Mouse (Mus musculus) stomach, embryonic 14.5 days (tissue): ENCODE measurements at regions not wholly inside any gene's neighbourhood (a gene's known extent, or its start where the extent isn't known, plus 50 kb on each side); places are given as distances from the start of the nearest gene placed in this dataset.

Experiments used
- ATAC-seq: fragments of 200-750 bp; cut with Nextera tagmentation; 2 replicates; pipeline ENCODE4 v1.8.0; 2017; ENCODE audit warnings: low read depth, moderate TSS enrichment; ENCODE audit not compliant: insufficient number of reproducible peaks, insufficient read depth, low FRiP score
- H3K27ac ChIP-seq: fragments of 300-500 bp; sonication (generic); 2 replicates; pipeline ENCODE4 v1.5.1; 2014; ENCODE audit warnings: mild to moderate bottlenecking, low read length, moderate library complexity, mixed read lengths
- H3K27me3 ChIP-seq: fragments of 300-500 bp; sonication (generic); 2 replicates; pipeline ENCODE4 v1.6.1; 2014; ENCODE audit warnings: low read length, control low read depth, mixed read lengths; ENCODE audit not compliant: control insufficient read depth, insufficient read depth
- H3K36me3 ChIP-seq: fragments of 300-500 bp; sonication (generic); 2 replicates; pipeline ENCODE4 v1.6.1; 2014; ENCODE audit warnings: mild to moderate bottlenecking, control low read depth, low read length, moderate library complexity, mixed read lengths; ENCODE audit not compliant: control insufficient read depth, insufficient read depth
- H3K4me1 ChIP-seq: fragments of 300-500 bp; sonication (generic); 2 replicates; pipeline ENCODE4 v1.6.1; 2014; ENCODE audit warnings: low read length, control low read depth, mixed read lengths; ENCODE audit not compliant: control insufficient read depth, insufficient read depth
- H3K4me2 ChIP-seq: fragments of 300-500 bp; sonication (generic); replicated peaks from 2 replicates; pipeline ENCODE4 v1.6.1; 2014; ENCODE audit warnings: low read depth, low read length, control low read depth
- H3K4me3 ChIP-seq: fragments of 300-500 bp; sonication (generic); 2 replicates; pipeline ENCODE4 v1.5.1; 2014; ENCODE audit warnings: low read depth, low read length, control low read depth
- H3K9ac ChIP-seq: fragments of 300-500 bp; sonication (generic); replicated peaks from 2 replicates; pipeline ENCODE4 v1.6.1; 2014; ENCODE audit warnings: low read depth, mild to moderate bottlenecking, control low read depth, low read length, moderate library complexity, mixed read lengths
- H3K9me3 ChIP-seq: fragments of 300-500 bp; sonication (generic); 2 replicates; pipeline ENCODE4 v1.6.1; 2016; ENCODE audit warnings: low read depth, low read length, control low read depth; ENCODE audit not compliant: control insufficient read depth
- WGBS: fragments of 180-500 bp; shearing (Covaris S2); extraction: QIAGEN DNeasy Blood & Tissue Kit; methylation state at CpG from one replicate; pipeline ENCODE4 v1.1.7; 2014; 5-methylcytosine and 5-hydroxymethylcytosine counted together

DNA sequence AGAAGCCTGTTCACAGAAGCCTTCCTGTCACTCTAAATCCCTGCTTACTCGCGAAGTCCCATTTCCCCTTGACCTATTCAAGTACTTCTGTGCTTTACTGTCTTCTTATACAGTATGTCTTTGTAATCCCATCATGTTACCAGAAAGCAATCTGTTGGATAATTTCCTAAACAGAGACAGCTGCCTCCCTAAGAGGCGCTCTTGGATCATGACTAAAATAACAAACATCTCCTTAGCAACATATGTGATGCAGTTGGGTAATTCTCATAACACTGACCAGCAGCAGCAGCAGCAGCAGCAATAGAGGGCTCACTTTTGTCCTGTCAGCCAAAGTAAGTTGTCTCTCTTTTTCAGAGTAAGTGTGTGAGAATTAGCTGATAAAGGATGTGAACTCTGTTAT is 138.1 kb upstream of the Gm11114 start:
- H3K27ac ChIP-seq, result no peak overlapping the region
- no peaks in the 10 kb centered on the region for H3K4me1 ChIP-seq
- no peaks in the 10 kb centered on the region for H3K36me3 ChIP-seq
- no peaks in the 10 kb centered on the region for H3K9me3 ChIP-seq
- no peak overlapping the region for H3K4me2 ChIP-seq
- H3K9ac ChIP-seq, result no peak overlapping the region
- H3K4me3 ChIP-seq, result no peak overlapping the region
- WGBS, result 50% methylated on average over 3 of the region's 3 CpGs
- no peaks in the 10 kb centered on the region for H3K27me3 ChIP-seq
- ATAC-seq, result peak; percentile 33; the same call in 1 of the 2 replicates

DNA sequence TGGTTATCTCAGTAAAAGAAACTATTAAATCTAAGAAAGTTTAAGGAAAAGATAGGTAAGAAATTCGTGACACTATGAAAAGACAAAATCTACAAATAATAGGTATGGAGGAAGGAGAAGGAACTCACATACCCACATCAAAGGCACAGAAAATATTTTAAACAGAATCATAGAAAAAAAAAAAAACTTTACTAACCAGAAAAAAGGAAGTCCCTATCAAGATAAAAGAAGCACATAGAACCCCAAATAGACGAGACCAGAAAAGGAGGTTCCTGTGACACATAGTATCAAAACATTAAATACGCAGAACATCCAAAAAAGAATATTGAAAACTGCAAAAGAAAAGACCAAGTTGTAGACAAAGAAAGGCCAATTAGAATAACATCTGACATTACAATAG is 111.4 kb upstream of the Gm11114 start:
- ATAC-seq, result no peak
- no peak overlapping the region for H3K9ac ChIP-seq
- no peak overlapping the region for H3K4me3 ChIP-seq
- H3K9me3 ChIP-seq, result no peaks in the 10 kb centered on the region
- 84% methylated on average over 3 of the region's 3 CpGs for WGBS
- H3K4me2 ChIP-seq, result no peak overlapping the region
- no peaks in the 10 kb centered on the region for H3K36me3 ChIP-seq
- no peaks in the 10 kb centered on the region for H3K4me1 ChIP-seq
- no peak overlapping the region for H3K27ac ChIP-seq
- no peaks in the 10 kb centered on the region for H3K27me3 ChIP-seq

DNA sequence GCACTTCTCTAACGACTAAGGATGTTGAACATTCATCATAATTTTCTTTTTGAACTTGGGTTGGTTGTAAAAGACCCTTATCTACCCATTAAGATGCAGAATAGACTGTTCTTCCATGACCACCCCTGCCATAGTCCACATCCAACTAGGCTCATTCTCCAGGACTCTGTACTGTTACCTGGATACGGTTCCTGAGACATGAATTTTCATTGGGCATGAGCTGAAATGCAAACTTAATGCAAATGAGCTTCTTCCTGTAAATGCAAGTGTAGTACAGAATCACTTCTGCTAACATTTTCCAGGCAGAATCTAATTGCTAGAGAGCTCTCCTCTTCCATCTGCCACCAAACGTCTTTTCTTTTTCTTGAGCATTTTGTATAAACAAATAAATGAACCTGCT is 87.7 kb upstream of the Gm11114 start:
- no peak overlapping the region for H3K9ac ChIP-seq
- H3K9me3 ChIP-seq, result no peaks in the 10 kb centered on the region
- no peak overlapping the region for H3K4me2 ChIP-seq
- H3K27me3 ChIP-seq, result no peaks in the 10 kb centered on the region
- H3K27ac ChIP-seq, result no peak overlapping the region
- H3K4me1 ChIP-seq, result no peaks in the 10 kb centered on the region
- no peak for ATAC-seq
- H3K36me3 ChIP-seq, result no peaks in the 10 kb centered on the region
- no peak overlapping the region for H3K4me3 ChIP-seq
- WGBS, result 56% methylated on average over 3 of the region's 3 CpGs
